Mouse (Mus musculus): ENCODE measurements at regions not wholly inside any gene's neighbourhood (a gene's known extent, or its start where the extent isn't known, plus 50 kb on each side); places are given as distances from the start of the nearest gene placed in this dataset.

- TF ChIP-seq CTCF (IDR thresholded peaks at IDR 0.05; ENCODE audit: extremely low read depth, insufficient read length, insufficient replicate concordance, low read depth, low read length) (no peak), POLR2A (IDR thresholded peaks at IDR 0.05; ENCODE audit: low read depth, low read length) (no peak)
Measured at GRCm38 (mm10) chr4:89001470-89001869, 121.5 kb upstream of the Ifne start.

Data from small intestine, adult 2 months (tissue).